8 mouse cellular contexts compared by ENCODE assay signal in the genomic region with DNA sequence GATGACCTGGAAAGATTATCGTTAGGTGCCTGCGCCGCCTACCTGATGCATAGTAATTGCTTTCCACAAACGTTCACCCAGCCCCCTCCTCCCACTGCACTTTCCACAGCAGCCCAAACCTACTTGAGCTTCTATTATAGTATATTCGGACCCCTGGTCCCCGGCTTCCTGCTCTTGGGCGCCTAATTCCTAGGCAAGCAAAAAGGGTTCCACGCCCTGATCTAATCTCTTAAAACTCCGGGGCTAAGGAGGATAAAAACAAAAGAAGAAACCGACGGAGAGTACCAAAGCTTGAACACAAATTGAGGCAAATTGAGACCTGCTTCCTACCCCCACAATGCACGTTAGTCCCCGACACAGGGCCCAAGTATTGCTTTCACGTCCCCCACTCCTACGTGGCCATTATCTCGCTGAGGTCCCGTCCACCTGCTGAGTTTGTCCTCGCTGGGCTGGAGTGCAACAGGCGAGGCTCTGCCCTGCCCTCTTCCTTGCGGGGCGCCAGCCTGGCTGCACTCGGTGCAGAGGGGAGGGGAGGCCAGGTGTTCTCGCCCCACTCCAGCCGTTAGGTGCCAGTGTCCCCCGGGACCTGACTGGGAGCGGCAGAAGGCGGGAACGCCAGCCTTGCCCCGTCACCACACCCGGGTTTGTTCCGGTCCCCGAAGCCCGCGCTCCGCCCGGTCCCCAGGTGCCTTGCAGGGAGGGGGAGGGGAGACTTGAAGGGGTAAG. TPM values are rescaled to one million over a fixed set of nuclear protein-coding genes. Genes with fewer than 3 reads are reported as not detected.
A peak's percentile ranks its signal among the peaks of the same experiment; 100 is the strongest.
DNase-seq lines count a peak whose midpoint lies in the region; ATAC-seq and TF ChIP-seq lines count a peak whose summit lies in the region.

No protein-coding gene starts in this region.

- no peak overlapping the region for H3K27ac ChIP-seq in cerebellum, adult 2 months (ENCODE audit: insufficient read depth, low read length)
- H3K27ac ChIP-seq in embryonic facial prominence, embryonic 13.5 days, result peak overlapping the region; percentile 67; the same call in 1 of the 2 replicates
- peak overlapping the region; percentile 78 for H3K27ac ChIP-seq in intestine, embryonic 15.5 days

- H3K27me3 ChIP-seq in cerebellum, adult 2 months (ENCODE audit: control insufficient read depth, insufficient read depth, low read length), result no peaks in the 10 kb centered on the region
- no peaks in the 10 kb centered on the region for H3K27me3 ChIP-seq in embryonic facial prominence, embryonic 13.5 days
- no peaks in the 10 kb centered on the region for H3K27me3 ChIP-seq in intestine, embryonic 15.5 days (replicated peaks)
- peaks cover 2% of the 10 kb centered on the region for H3K27me3 ChIP-seq in megakaryocyte, embryonic 14.5 days (replicated peaks)

- no peak for TF ChIP-seq CTCF in cerebellum, adult 2 months (IDR thresholded peaks at IDR 0.05; ENCODE audit: borderline replicate concordance, insufficient read depth, low read depth, low read length)

- H3K4me2 ChIP-seq in embryonic facial prominence, embryonic 13.5 days, result peak overlapping the region; percentile 94
- peak overlapping the region; percentile 90 for H3K4me2 ChIP-seq in intestine, embryonic 15.5 days (replicated peaks)

- peak; percentile 8; the same call in 1 of the 2 replicates for ATAC-seq in embryonic facial prominence, embryonic 13.5 days (ENCODE audit: insufficient number of reproducible peaks, insufficient read depth, low FRiP score, low TSS enrichment, low read depth)
- ATAC-seq in intestine, embryonic 15.5 days, result peak; percentile 79

- H3K9me3 ChIP-seq in embryonic facial prominence, embryonic 13.5 days, result no peaks in the 10 kb centered on the region
- H3K9me3 ChIP-seq in intestine, embryonic 15.5 days, result no peaks in the 10 kb centered on the region
- no peaks in the 10 kb centered on the region for H3K9me3 ChIP-seq in megakaryocyte, embryonic 14.5 days

- H3K36me3 ChIP-seq in embryonic facial prominence, embryonic 13.5 days, result peaks cover 12% of the 10 kb centered on the region
- peaks cover 7% of the 10 kb centered on the region for H3K36me3 ChIP-seq in intestine, embryonic 15.5 days
- peaks cover 37% of the 10 kb centered on the region for H3K36me3 ChIP-seq in megakaryocyte, embryonic 14.5 days (replicated peaks; ENCODE audit: low read length)

- H3K4me1 ChIP-seq in cerebellum, adult 2 months (ENCODE audit: control insufficient read depth, insufficient read depth, low read length), result no peaks in the 10 kb centered on the region
- peaks cover 50% of the 10 kb centered on the region for H3K4me1 ChIP-seq in embryonic facial prominence, embryonic 13.5 days
- peaks cover 39% of the 10 kb centered on the region for H3K4me1 ChIP-seq in intestine, embryonic 15.5 days (replicated peaks)
- peaks cover 49% of the 10 kb centered on the region for H3K4me1 ChIP-seq in megakaryocyte, embryonic 14.5 days

- WGBS in cerebellum, adult 2 months, result 14% methylated on average over 36 of the region's 36 CpGs
- WGBS in embryonic facial prominence, embryonic 13.5 days, result 2% methylated on average over 35 of the region's 36 CpGs
- 4% methylated on average over 36 of the region's 36 CpGs for WGBS in intestine, embryonic 15.5 days

- DNase-seq in cerebellum, adult 2 months, result no peak
- no peak for DNase-seq in cerebellum, postnatal 14 days
- DNase-seq in 416B (ENCODE audit: low read depth), result peak; percentile 70
- no peak for DNase-seq in frontal cortex, adult 2 months (ENCODE audit: extremely low spot score in 1 of 2, low spot score in 1 of 2)
- DNase-seq in adrenal gland, adult (ENCODE audit: inconsistent age in 2 of 2, low spot score in 1 of 2), result no peak

- peak overlapping the region; percentile 25 for H3K4me3 ChIP-seq in cerebellum, adult 2 months (replicated peaks; ENCODE audit: insufficient read depth, low read depth, low read length)
- peak overlapping the region; percentile 51 for H3K4me3 ChIP-seq in embryonic facial prominence, embryonic 13.5 days
- peak overlapping the region; percentile 52 for H3K4me3 ChIP-seq in intestine, embryonic 15.5 days (replicated peaks)
- H3K4me3 ChIP-seq in megakaryocyte, embryonic 14.5 days (replicated peaks), result peak overlapping the region; percentile 94

- peak overlapping the region; percentile 67 for H3K9ac ChIP-seq in embryonic facial prominence, embryonic 13.5 days
- peak overlapping the region; percentile 57 for H3K9ac ChIP-seq in intestine, embryonic 15.5 days

- TF ChIP-seq POLR2A in cerebellum, adult 2 months (IDR thresholded peaks at IDR 0.05; ENCODE audit: borderline replicate concordance, insufficient read depth, low read length), result no peak

RNA-seq across cellular contexts. Expression of gene Ucp2, which starts 0.6 kb away (rescaled TPM):
- polyA plus RNA-seq in cerebellum, adult 2 months (2012; rRNA removed), result 55.1 and 61.1 TPM in 2 replicates
- polyA plus RNA-seq in embryonic facial prominence, embryonic 13.5 days (2015; fragmentation: Nextera tagmentation; extraction: Ambion mirVana), result 159 and 170 TPM in 2 replicates
- 272 and 287 TPM in 2 replicates for polyA plus RNA-seq in intestine, embryonic 15.5 days (2015; fragmentation: Nextera tagmentation; extraction: Ambion mirVana)
- 395 and 840 TPM in 2 replicates for polyA plus RNA-seq in megakaryocyte, embryonic 14.5 days (2012; ENCODE audit: insufficient read depth, low replicate concordance)
- polyA plus RNA-seq in frontal cortex, adult 2 months (2012; rRNA removed), result 39.8 and 53.5 TPM in 2 replicates

RNA-seq across cellular contexts. Expression of gene Ucp3, which starts 19.8 kb away (rescaled TPM):
- polyA plus RNA-seq in cerebellum, adult 2 months (2012; rRNA removed), result 3.9 and 4.4 TPM in 2 replicates
- polyA plus RNA-seq in embryonic facial prominence, embryonic 13.5 days (2015; fragmentation: Nextera tagmentation; extraction: Ambion mirVana), result not detected in 2 replicates
- not detected in 2 replicates for polyA plus RNA-seq in intestine, embryonic 15.5 days (2015; fragmentation: Nextera tagmentation; extraction: Ambion mirVana)
- not detected in 2 replicates for polyA plus RNA-seq in megakaryocyte, embryonic 14.5 days (2012; ENCODE audit: insufficient read depth, low replicate concordance)
- polyA plus RNA-seq in frontal cortex, adult 2 months (2012; rRNA removed), result 3.4 and 3.8 TPM in 2 replicates

RNA-seq across cellular contexts. Expression of gene Dnajb13, which starts 22.2 kb away (rescaled TPM):
- polyA plus RNA-seq in cerebellum, adult 2 months (2012; rRNA removed), result 1.1 and 1.2 TPM in 2 replicates
- polyA plus RNA-seq in embryonic facial prominence, embryonic 13.5 days (2015; fragmentation: Nextera tagmentation; extraction: Ambion mirVana), result 0.18 and 0.26 TPM in 2 replicates
- 0.28 and 0.41 TPM in 2 replicates for polyA plus RNA-seq in intestine, embryonic 15.5 days (2015; fragmentation: Nextera tagmentation; extraction: Ambion mirVana)
- not detected in 2 replicates for polyA plus RNA-seq in megakaryocyte, embryonic 14.5 days (2012; ENCODE audit: insufficient read depth, low replicate concordance)
- 0.98 and 1.7 TPM in 2 replicates for polyA plus RNA-seq in frontal cortex, adult 2 months (2012; rRNA removed)

RNA-seq across cellular contexts. Expression of gene Coa4, which starts 44.3 kb away (rescaled TPM):
- 12.7 and 13.0 TPM in 2 replicates for polyA plus RNA-seq in cerebellum, adult 2 months (2012; rRNA removed)
- 17.6 and 18.8 TPM in 2 replicates for polyA plus RNA-seq in embryonic facial prominence, embryonic 13.5 days (2015; fragmentation: Nextera tagmentation; extraction: Ambion mirVana)
- polyA plus RNA-seq in intestine, embryonic 15.5 days (2015; fragmentation: Nextera tagmentation; extraction: Ambion mirVana), result 40.8 and 49.3 TPM in 2 replicates
- polyA plus RNA-seq in megakaryocyte, embryonic 14.5 days (2012; ENCODE audit: insufficient read depth, low replicate concordance), result 3.6 and 17.4 TPM in 2 replicates
- polyA plus RNA-seq in frontal cortex, adult 2 months (2012; rRNA removed), result 8.8 and 9.3 TPM in 2 replicates

Comparison
In these comparisons a context has a peak if more than half of its experiments do, and no peak if none do; other contexts are left out.
1. H3K4me3 ChIP-seq: peak in every context shown above with its lines; median percentile 94 in megakaryocyte, embryonic 14.5 days; 52 in intestine, embryonic 15.5 days; 51 in embryonic facial prominence, embryonic 13.5 days; 25 in cerebellum, adult 2 months.